Mouse (Mus musculus): ENCODE data around the gene Pdcd5. TPM values are rescaled to one million over a fixed set of nuclear protein-coding genes. Genes with fewer than 3 reads are reported as not detected.

Gene Pdcd5
- polyA plus RNA-seq (2014; fragmentation: Illumina TruSeq; extraction: RNeasy Lipid Tissue Mini Kit (QIAGEN cat#74804); ENCODE audit: low read depth, low replicate concordance) = 241 TPM

GRCm38 (mm10) chr7:35647101-35647698, at the start of gene Pdcd5:
Gene Pdcd5 (minus strand): TSS chr7:35647521.

Other genes with a start within 250 kb of the Pdcd5 start
- 1.8 TPM for gene Slc7a9, start 198.7 kb downstream of the Pdcd5 start, polyA plus RNA-seq (2014; fragmentation: Illumina TruSeq; extraction: RNeasy Lipid Tissue Mini Kit (QIAGEN cat#74804); ENCODE audit: low read depth, low replicate concordance)
- gene Tdrd12, start 109.8 kb downstream of the Pdcd5 start, polyA plus RNA-seq (2014; fragmentation: Illumina TruSeq; extraction: RNeasy Lipid Tissue Mini Kit (QIAGEN cat#74804); ENCODE audit: low read depth, low replicate concordance) = 2.3 TPM
- 359 TPM for gene Nudt19, start 91.2 kb downstream of the Pdcd5 start, polyA plus RNA-seq (2014; fragmentation: Illumina TruSeq; extraction: RNeasy Lipid Tissue Mini Kit (QIAGEN cat#74804); ENCODE audit: low read depth, low replicate concordance)
- gene Rgs9bp, start 61.9 kb downstream of the Pdcd5 start, polyA plus RNA-seq (2014; fragmentation: Illumina TruSeq; extraction: RNeasy Lipid Tissue Mini Kit (QIAGEN cat#74804); ENCODE audit: low read depth, low replicate concordance) = 0.25 TPM
- 11.6 TPM for gene Ankrd27, start 61.3 kb downstream of the Pdcd5 start, polyA plus RNA-seq (2014; fragmentation: Illumina TruSeq; extraction: RNeasy Lipid Tissue Mini Kit (QIAGEN cat#74804); ENCODE audit: low read depth, low replicate concordance)
- gene Dpy19l3, start 106.9 kb upstream of the Pdcd5 start, polyA plus RNA-seq (2014; fragmentation: Illumina TruSeq; extraction: RNeasy Lipid Tissue Mini Kit (QIAGEN cat#74804); ENCODE audit: low read depth, low replicate concordance) = 25.8 TPM
- 13.4 TPM for gene Zfp507, start 155.5 kb upstream of the Pdcd5 start, polyA plus RNA-seq (2014; fragmentation: Illumina TruSeq; extraction: RNeasy Lipid Tissue Mini Kit (QIAGEN cat#74804); ENCODE audit: low read depth, low replicate concordance)

Data from sigmoid colon, adult 10 weeks (tissue).